Mouse (Mus musculus): ENCODE data around the gene Spryd7.
A peak's percentile ranks its signal among the peaks of the same experiment; 100 is the strongest.
"Not testable (repeated sequence)": the region's sequence is repeated elsewhere in the genome, so short reads cannot be mapped to it uniquely, and the experiment has no call there.

Spryd7 gene

GRCm38 (mm10) chr14:61556289-61557147, at the start of gene Spryd7:
Gene Spryd7 (minus strand): TSS chr14:61556886.
- DNase-seq = peak; percentile 98

- not testable (repeated sequence) for DNase-seq
Observed at GRCm38 (mm10) chr14:61606088-61606487, 49.4 kb upstream of the Spryd7 start.

- no peak for DNase-seq
Observed at GRCm38 (mm10) chr14:61604081-61604480, 47.4 kb upstream of the Spryd7 start.

- DNase-seq = no peak
Observed at GRCm38 (mm10) chr14:61603069-61603755, 46.5 kb upstream of the Spryd7 start.

- no peak for DNase-seq
Observed at GRCm38 (mm10) chr14:61601348-61601747, 44.7 kb upstream of the Spryd7 start.

GRCm38 (mm10) chr14:61599057-61599806, 42.5 kb upstream of the Spryd7 start:
- DNase-seq = peak; percentile 87

GRCm38 (mm10) chr14:61597968-61598367, 41.3 kb upstream of the Spryd7 start, which contains the start of gene Trim13:
Gene Trim13 (plus strand): TSS chr14:61598247.
- no peak for DNase-seq

- DNase-seq = no peak
Observed at GRCm38 (mm10) chr14:61596719-61597426, 40.2 kb upstream of the Spryd7 start.

- DNase-seq = no peak
Observed at GRCm38 (mm10) chr14:61589288-61590065, 32.8 kb upstream of the Spryd7 start.

GRCm38 (mm10) chr14:61575941-61576340, 19.3 kb upstream of the Spryd7 start:
- DNase-seq = no peak

- no peak for DNase-seq
Observed at GRCm38 (mm10) chr14:61575066-61575465, 18.4 kb upstream of the Spryd7 start.

- no peak for DNase-seq
Observed at GRCm38 (mm10) chr14:61572131-61572530, 15.4 kb upstream of the Spryd7 start.

- DNase-seq = peak; percentile 78
Observed at GRCm38 (mm10) chr14:61571366-61571765, 14.7 kb upstream of the Spryd7 start.

GRCm38 (mm10) chr14:61569344-61569743, 12.7 kb upstream of the Spryd7 start:
- DNase-seq = no peak

- DNase-seq = not testable (repeated sequence)
Observed at GRCm38 (mm10) chr14:61566211-61566610, 9.5 kb upstream of the Spryd7 start.

- DNase-seq = no peak
Observed at GRCm38 (mm10) chr14:61559856-61560255, 3.2 kb upstream of the Spryd7 start.

GRCm38 (mm10) chr14:61558901-61559300, 2.2 kb upstream of the Spryd7 start:
- no peak for DNase-seq

- no peak for DNase-seq
Observed at GRCm38 (mm10) chr14:61555931-61556288, 776 bp downstream of the Spryd7 start.

- no peak for DNase-seq
Observed at GRCm38 (mm10) chr14:61548614-61549013, 8.1 kb downstream of the Spryd7 start.

GRCm38 (mm10) chr14:61537772-61538171, 18.9 kb downstream of the Spryd7 start:
- not testable (repeated sequence) for DNase-seq

GRCm38 (mm10) chr14:61536631-61537264, 19.9 kb downstream of the Spryd7 start:
- DNase-seq = no peak

Data from cerebellum, adult 9-10 months (tissue).